Mouse (Mus musculus) neural tube, embryonic 14.5 days (tissue): ENCODE measurements around the gene Lrrc42. TPM values are rescaled to one million over a fixed set of nuclear protein-coding genes. Genes with fewer than 3 reads are reported as not detected.

Experiments
- ATAC-seq: fragments of 200-750 bp; cut with Nextera tagmentation; 2 replicates; pipeline ENCODE4 v1.8.0; 2017; ENCODE audit warnings: low read depth, mild to moderate bottlenecking, moderate TSS enrichment, moderate library complexity
- H3K27ac ChIP-seq: fragments of 300-500 bp; sonication (generic); 2 replicates; pipeline ENCODE4 v1.5.1; 2014; ENCODE audit warnings: low read depth, mild to moderate bottlenecking, control low read depth, low read length, moderate library complexity, mixed read lengths
- H3K27me3 ChIP-seq: fragments of 300-500 bp; sonication (generic); 2 replicates; pipeline ENCODE4 v1.6.1; 2014; ENCODE audit warnings: low read length; ENCODE audit not compliant: control insufficient read depth, insufficient read depth
- H3K36me3 ChIP-seq: fragments of 300-500 bp; sonication (generic); 2 replicates; pipeline ENCODE4 v1.6.1; 2014; ENCODE audit warnings: low read length, mixed read lengths; ENCODE audit not compliant: control insufficient read depth, insufficient read depth
- H3K4me1 ChIP-seq: fragments of 300-500 bp; sonication (generic); 2 replicates; pipeline ENCODE4 v1.6.1; 2014; ENCODE audit warnings: low read length; ENCODE audit not compliant: control insufficient read depth, insufficient read depth
- H3K4me2 ChIP-seq: fragments of 300-500 bp; sonication (generic); 2 replicates; pipeline ENCODE4 v1.6.1; 2014; ENCODE audit warnings: mild to moderate bottlenecking, low read depth, low read length, control low read depth
- H3K4me3 ChIP-seq: fragments of 300-500 bp; sonication (generic); 2 replicates; pipeline ENCODE4 v1.5.1; 2014; ENCODE audit warnings: low read depth, low read length, control low read depth, mixed read lengths
- H3K9ac ChIP-seq: fragments of 300-500 bp; sonication (generic); replicated peaks from 2 replicates; pipeline ENCODE4 v1.6.1; 2014; ENCODE audit warnings: low read depth, mild to moderate bottlenecking, control low read depth, low read length, mixed read lengths
- H3K9me3 ChIP-seq: fragments of 300-500 bp; sonication (generic); 2 replicates; pipeline ENCODE4 v1.6.1; 2016; ENCODE audit warnings: low read length; ENCODE audit not compliant: control insufficient read depth
- WGBS: fragments of 180-500 bp; shearing (Covaris S2); extraction: QIAGEN DNeasy Blood & Tissue Kit; methylation state at CpG from one replicate; pipeline ENCODE4 v1.1.7; 2014; 5-methylcytosine and 5-hydroxymethylcytosine counted together
- polyA plus RNA-seq: library from polyadenylated mRNA; unstranded; fragments of >200 nt; fragmentation: Nextera tagmentation; extraction: Ambion mirVana; gene quantifications from 2 replicates; pipeline ENCODE4 v1.2.1, GENCODE M21; 2014

Lrrc42 gene
- polyA plus RNA-seq, 1 experiment from 2014 or later, result 56.0 TPM

- Histone ChIP-seq H3K9me3 (no peaks in the 10 kb centered on the region), H3K4me3 (no peak overlapping the region), H3K9ac (no peak overlapping the region), H3K27ac (no peak overlapping the region), H3K36me3 (peaks cover 58% of the 10 kb centered on the region), H3K27me3 (no peaks in the 10 kb centered on the region), H3K4me1 (no peaks in the 10 kb centered on the region), H3K4me2 (no peak overlapping the region)
- 96% methylated on average over 2 of the region's 2 CpGs for WGBS
- no peak for ATAC-seq
Observed at GRCm38 (mm10) chr4:107196454-107196853, 56.9 kb downstream of the Lrrc42 start.

DNA sequence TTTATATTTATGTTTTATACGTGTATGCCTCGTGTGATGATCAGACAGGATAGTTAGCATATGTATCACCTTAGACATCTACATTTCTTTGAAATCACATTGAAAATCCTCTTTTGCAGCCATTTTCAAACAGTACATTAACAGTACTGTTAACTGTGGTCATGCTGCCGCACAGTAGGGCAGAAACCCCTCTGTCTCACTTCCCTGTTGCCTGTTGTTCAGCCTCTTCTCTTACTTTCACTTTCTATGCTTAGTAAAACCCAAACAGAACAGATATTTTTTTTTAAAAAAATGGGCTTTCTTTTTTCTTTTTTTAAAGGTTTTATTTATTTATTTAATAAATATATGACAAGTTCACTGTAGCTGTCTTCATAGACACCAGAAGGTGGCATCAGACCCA is 59.5 kb downstream of the Lrrc42 start:
- Histone ChIP-seq H3K27me3 (no peaks in the 10 kb centered on the region), H3K4me3 (no peak overlapping the region), H3K4me2 (no peak overlapping the region), H3K27ac (no peak overlapping the region), H3K9me3 (no peaks in the 10 kb centered on the region), H3K36me3 (peaks cover 57% of the 10 kb centered on the region), H3K4me1 (no peaks in the 10 kb centered on the region), H3K9ac (no peak overlapping the region)
- 96% methylated on average over 3 of the region's 3 CpGs for WGBS
- ATAC-seq, result no peak

DNA sequence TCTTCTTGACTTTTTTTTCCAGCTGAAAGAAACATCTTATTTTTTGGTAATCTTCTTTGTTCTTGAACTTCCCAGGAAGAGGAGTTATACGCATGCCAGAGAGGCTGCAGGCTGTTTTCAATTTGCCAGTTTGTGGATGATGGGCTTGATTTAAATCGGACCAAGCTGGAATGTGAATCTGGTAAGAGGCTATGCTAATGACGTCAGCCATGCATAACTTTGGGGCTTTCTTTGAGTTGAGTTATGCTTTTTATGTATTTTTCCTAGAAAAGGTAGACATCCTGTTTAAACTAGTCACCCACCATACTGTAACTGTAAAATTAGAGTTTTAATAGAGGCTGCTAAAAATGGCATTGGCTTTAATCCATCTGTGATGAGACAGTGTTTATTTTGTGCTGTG is 67.6 kb downstream of the Lrrc42 start:
- ATAC-seq, result no peak
- H3K4me2 ChIP-seq, result no peak overlapping the region
- peaks cover 37% of the 10 kb centered on the region for H3K36me3 ChIP-seq
- H3K9ac ChIP-seq, result no peak overlapping the region
- H3K9me3 ChIP-seq, result no peaks in the 10 kb centered on the region
- H3K4me3 ChIP-seq, result no peak overlapping the region
- no peaks in the 10 kb centered on the region for H3K27me3 ChIP-seq
- no peak overlapping the region for H3K27ac ChIP-seq
- peaks cover 16% of the 10 kb centered on the region; the same call in 1 of the 2 replicates for H3K4me1 ChIP-seq
- WGBS, result 72% methylated on average over 3 of the region's 3 CpGs

Other genes starting within 250 kb of the Lrrc42 start
- 90.9 and 94.3 TPM in 2 replicates for gene Mrpl37, start 186.7 kb downstream of the Lrrc42 start, polyA plus RNA-seq
- gene Cyb5rl, start 186.5 kb downstream of the Lrrc42 start, polyA plus RNA-seq, result 2.7 and 4.8 TPM in 2 replicates
- gene Cdcp2, start 156.6 kb downstream of the Lrrc42 start, polyA plus RNA-seq, result not detected in 2 replicates
- gene Tmem59, start 75.1 kb downstream of the Lrrc42 start, polyA plus RNA-seq, result 399 and 419 TPM in 2 replicates
- 22.7 and 56.4 TPM in 2 replicates for gene Tceanc2, start 74.4 kb downstream of the Lrrc42 start, polyA plus RNA-seq
- not detected in 2 replicates for gene Ldlrad1, start 44.4 kb downstream of the Lrrc42 start, polyA plus RNA-seq
- gene Hspb11, start 61 bp upstream of the Lrrc42 start, polyA plus RNA-seq, result 45.2 and 45.3 TPM in 2 replicates
- gene Dio1, start 53.6 kb upstream of the Lrrc42 start, polyA plus RNA-seq, result not detected in 2 replicates
- gene Yipf1, start 60.8 kb upstream of the Lrrc42 start, polyA plus RNA-seq, result 68.3 and 70.5 TPM in 2 replicates
- gene Ndc1, start 114.3 kb upstream of the Lrrc42 start, polyA plus RNA-seq, result 22.5 and 23.2 TPM in 2 replicates
- 4.3 and 5.7 TPM in 2 replicates for gene Glis1, start 181.1 kb upstream of the Lrrc42 start, polyA plus RNA-seq